Mouse (Mus musculus): ENCODE results near the gene Mettl14. TPM values are rescaled to one million over a fixed set of nuclear protein-coding genes. Genes with fewer than 3 reads are reported as not detected.

Mettl14 gene
- polyA plus RNA-seq (2014; fragmentation: Nextera tagmentation; extraction: Ambion mirVana), result 17.6 and 19.9 TPM in 2 replicates

DNA sequence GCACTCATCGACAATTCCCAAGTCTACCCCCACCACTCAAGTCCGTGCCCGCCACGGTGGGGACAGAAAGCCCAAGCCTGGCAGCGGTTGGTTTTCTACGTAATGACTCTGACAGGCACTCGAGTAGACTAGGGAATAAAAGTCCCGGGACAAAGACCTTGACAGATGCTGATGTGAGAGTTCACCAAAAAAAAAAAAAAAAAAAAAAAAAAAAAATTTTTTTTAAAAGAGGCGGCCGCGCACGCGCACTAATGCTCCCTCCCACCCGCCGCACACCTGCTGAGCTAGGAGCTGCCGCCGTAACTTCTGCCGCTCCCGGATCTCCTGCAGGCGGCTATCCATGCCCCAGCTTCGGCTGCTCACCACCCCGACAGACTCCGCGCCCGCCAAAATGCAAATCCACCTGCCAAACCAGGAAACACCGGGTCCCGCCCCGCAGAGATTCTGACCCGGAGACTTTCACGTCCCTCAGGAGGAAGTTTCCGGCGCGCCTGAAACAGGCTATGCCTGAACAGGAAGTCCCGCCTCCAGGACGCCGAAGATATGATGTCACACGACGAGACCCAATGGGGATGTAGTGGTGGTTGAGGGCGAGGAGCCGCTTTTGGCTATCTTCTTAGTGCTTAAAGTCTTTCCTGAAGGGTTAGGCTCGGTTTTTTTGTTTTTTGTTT lies at the start of gene Mettl14:
TSS of gene Mettl14 (minus strand) at position 623 of the 671 bp plus-strand sequence.
- Histone ChIP-seq H3K4me3 (ENCODE audit: low read depth, low read length) (peak within 1 kb of the TSS; percentile 60), H3K27ac (ENCODE audit: low read depth, low read length) (peak within 1 kb of the TSS; percentile 91), H3K4me2 (ENCODE audit: low read length) (peak within 1 kb of the TSS; percentile 56), H3K4me1 (ENCODE audit: control insufficient read depth, insufficient read depth, low read length) (peaks cover 5% of the 10 kb centered on the region), H3K9me3 (replicated peaks; ENCODE audit: control insufficient read depth, low read length) (no peaks in the 10 kb centered on the region), H3K36me3 (ENCODE audit: control insufficient read depth, insufficient read depth, low read length) (peaks cover 7% of the 10 kb centered on the region), H3K9ac (ENCODE audit: low read length) (peak within 1 kb of the TSS; percentile 71), H3K27me3 (replicated peaks; ENCODE audit: control insufficient read depth, insufficient read depth, low read length) (no peaks in the 10 kb centered on the region)
- under 1% methylated on average over 41 of the region's 41 CpGs for whole genome bisulfite sequencing
- DNase-seq (ENCODE audit: low spot score), result peak; percentile 100
- peak; percentile 99 for ATAC-seq

DNA sequence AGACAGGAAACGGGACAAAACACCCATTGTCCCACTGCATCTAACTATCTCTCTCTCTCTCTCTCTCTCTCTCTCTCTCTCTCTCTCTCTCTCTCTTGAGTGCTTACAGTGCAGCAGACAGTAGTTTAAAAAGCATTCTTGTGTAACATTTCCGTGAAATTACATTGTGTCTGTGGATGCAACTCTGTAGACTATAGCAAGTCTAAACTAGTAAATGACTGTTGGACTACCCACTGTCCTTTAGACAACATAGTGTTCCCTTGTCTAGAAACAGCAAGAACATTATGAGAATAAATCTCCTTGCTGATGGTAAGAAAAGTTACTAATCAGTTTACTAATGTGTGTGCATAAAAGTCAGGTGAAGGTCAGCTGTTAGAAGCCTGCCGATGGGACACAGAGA lies 47.5 kb upstream of the Mettl14 start:
- DNase-seq (ENCODE audit: low spot score) (no peak), ATAC-seq (no peak)
- H3K36me3 ChIP-seq (ENCODE audit: control insufficient read depth, insufficient read depth, low read length), result no peaks in the 10 kb centered on the region
- no peak overlapping the region for H3K4me2 ChIP-seq (ENCODE audit: low read length)
- no peak overlapping the region for H3K9ac ChIP-seq (ENCODE audit: low read length)
- no peaks in the 10 kb centered on the region for H3K27me3 ChIP-seq (replicated peaks; ENCODE audit: control insufficient read depth, insufficient read depth, low read length)
- no peak overlapping the region for H3K4me3 ChIP-seq (ENCODE audit: low read depth, low read length)
- no peaks in the 10 kb centered on the region for H3K9me3 ChIP-seq (replicated peaks; ENCODE audit: control insufficient read depth, low read length)
- H3K4me1 ChIP-seq (ENCODE audit: control insufficient read depth, insufficient read depth, low read length), result no peaks in the 10 kb centered on the region
- H3K27ac ChIP-seq (ENCODE audit: low read depth, low read length), result no peak overlapping the region
- WGBS, result 81% methylated on average over 3 of the region's 3 CpGs

DNA sequence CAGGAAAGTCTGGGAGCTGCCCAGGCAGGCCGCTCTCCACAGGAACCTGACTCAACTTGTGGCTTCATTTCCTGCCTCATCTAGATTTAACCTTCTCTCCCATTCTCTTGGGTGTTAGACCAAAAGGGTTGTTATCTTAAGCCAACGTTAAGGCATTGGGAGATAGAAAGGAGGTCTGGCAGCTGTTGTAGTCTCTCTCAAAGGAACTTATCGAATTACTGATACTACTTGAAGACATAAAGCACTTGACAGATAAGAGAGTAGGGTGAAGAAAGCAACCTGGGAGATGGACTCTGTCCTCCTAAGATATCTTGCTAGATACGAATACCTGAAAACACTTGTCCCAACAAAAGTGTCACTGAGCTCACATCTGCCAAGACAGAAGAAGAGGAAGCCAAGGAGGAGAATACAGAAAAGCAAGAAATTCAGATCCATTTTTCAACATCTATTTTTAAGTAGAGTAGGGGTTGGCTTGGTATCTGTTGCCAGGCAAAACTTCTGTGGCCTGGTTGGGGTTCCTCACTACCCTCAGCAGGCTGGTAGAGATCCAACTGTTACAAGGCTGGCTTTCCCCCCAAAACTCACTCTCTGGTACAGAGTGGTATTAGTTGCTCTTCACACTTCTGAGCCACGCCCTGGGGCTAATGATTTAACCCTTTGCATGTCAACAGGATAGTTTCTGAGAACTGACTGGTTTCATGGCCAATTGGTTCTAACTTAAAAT lies 46.2 kb upstream of the Mettl14 start:
- ATAC-seq, result no peak
- WGBS, result 80% methylated on average over 5 of the region's 5 CpGs

DNA sequence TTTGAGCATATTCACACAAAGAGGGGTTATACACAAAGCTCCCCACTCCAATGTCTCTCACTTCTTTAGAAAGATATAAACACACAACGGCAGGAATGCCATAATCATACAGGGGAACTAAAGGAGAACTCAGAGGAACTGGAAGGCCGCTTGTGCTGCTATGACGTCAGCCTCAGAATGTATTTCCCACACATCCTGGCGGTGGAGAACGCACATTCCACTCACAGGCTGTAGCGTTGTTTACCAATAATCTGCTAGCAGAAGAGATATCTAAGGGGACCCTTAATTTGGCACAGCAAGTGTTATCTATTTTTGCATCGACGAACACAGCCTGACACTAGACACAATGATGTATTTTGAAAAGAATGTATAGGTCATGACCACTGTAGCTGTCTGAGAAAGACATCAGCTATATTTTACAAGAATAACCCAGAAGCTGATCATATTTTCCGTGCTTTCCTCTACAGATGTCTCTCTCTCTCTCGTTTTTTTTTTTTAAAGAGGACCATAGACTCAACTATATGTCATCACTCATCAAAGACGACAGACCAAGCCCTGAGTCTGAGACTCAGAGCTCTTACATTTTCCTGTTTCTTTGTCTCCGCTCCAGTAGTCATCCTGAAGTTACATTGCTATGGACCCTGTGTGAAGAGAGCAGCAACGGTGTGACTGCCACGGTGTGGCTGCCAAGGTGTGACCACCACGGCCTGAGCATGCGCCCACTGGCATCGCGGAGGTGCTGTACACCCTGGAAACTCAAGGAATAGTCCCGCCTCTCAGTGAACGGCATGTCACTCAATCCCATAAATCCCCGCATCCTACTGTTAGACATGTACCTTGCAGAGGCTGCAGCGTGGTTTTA lies 43.9 kb upstream of the Mettl14 start:
- no peaks in the 10 kb centered on the region for H3K9me3 ChIP-seq (replicated peaks; ENCODE audit: control insufficient read depth, low read length)
- H3K27ac ChIP-seq (ENCODE audit: low read depth, low read length), result no peak overlapping the region
- H3K4me3 ChIP-seq (ENCODE audit: low read depth, low read length), result no peak overlapping the region
- H3K9ac ChIP-seq (ENCODE audit: low read length), result no peak overlapping the region
- ATAC-seq (no peak), DNase-seq (ENCODE audit: low spot score) (no peak)
- no peaks in the 10 kb centered on the region for H3K4me1 ChIP-seq (ENCODE audit: control insufficient read depth, insufficient read depth, low read length)
- no peaks in the 10 kb centered on the region for H3K36me3 ChIP-seq (ENCODE audit: control insufficient read depth, insufficient read depth, low read length)
- 85% methylated on average over 22 of the region's 22 CpGs for WGBS
- no peaks in the 10 kb centered on the region for H3K27me3 ChIP-seq (replicated peaks; ENCODE audit: control insufficient read depth, insufficient read depth, low read length)
- H3K4me2 ChIP-seq (ENCODE audit: low read length), result no peak overlapping the region

More for the DNA sequence above, 46.2 kb upstream of the Mettl14 start:
- H3K36me3 ChIP-seq (ENCODE audit: control insufficient read depth, insufficient read depth, low read length), result no peaks in the 10 kb centered on the region
- H3K4me3 ChIP-seq (ENCODE audit: low read depth, low read length), result no peak overlapping the region
- H3K9ac ChIP-seq (ENCODE audit: low read length), result no peak overlapping the region
- no peaks in the 10 kb centered on the region for H3K9me3 ChIP-seq (replicated peaks; ENCODE audit: control insufficient read depth, low read length)
- H3K4me2 ChIP-seq (ENCODE audit: low read length), result no peak overlapping the region
- no peak for DNase-seq (ENCODE audit: low spot score)
- no peak overlapping the region for H3K27ac ChIP-seq (ENCODE audit: low read depth, low read length)
- no peaks in the 10 kb centered on the region for H3K27me3 ChIP-seq (replicated peaks; ENCODE audit: control insufficient read depth, insufficient read depth, low read length)
- no peaks in the 10 kb centered on the region for H3K4me1 ChIP-seq (ENCODE audit: control insufficient read depth, insufficient read depth, low read length)

DNA sequence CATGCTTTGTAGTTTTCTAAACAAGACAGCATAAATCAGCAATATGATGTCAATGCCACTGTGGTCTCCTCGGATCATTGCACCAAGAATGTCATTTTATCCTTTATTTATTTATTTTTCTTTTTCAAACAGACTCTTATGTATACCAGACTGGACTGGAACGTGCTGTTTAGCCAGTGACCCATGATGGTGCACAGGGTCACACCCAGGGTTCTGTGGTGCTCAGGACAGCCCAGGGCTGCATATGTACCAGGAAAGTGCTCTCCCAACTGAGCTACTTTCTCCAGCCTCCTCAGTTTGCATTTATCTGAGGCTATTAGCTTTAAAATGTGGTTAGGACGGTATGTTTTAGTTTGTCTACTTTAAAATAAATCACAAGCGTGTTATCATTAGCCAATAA lies 42.1 kb upstream of the Mettl14 start:
- WGBS, result 79% methylated on average over 4 of the region's 4 CpGs
- H3K4me3 ChIP-seq (ENCODE audit: low read depth, low read length), result no peak overlapping the region
- H3K9ac ChIP-seq (ENCODE audit: low read length), result no peak overlapping the region
- H3K9me3 ChIP-seq (replicated peaks; ENCODE audit: control insufficient read depth, low read length), result no peaks in the 10 kb centered on the region
- ATAC-seq (no peak), DNase-seq (ENCODE audit: low spot score) (no peak)
- H3K36me3 ChIP-seq (ENCODE audit: control insufficient read depth, insufficient read depth, low read length), result no peaks in the 10 kb centered on the region
- H3K27ac ChIP-seq (ENCODE audit: low read depth, low read length), result no peak overlapping the region
- H3K4me1 ChIP-seq (ENCODE audit: control insufficient read depth, insufficient read depth, low read length), result no peaks in the 10 kb centered on the region
- H3K27me3 ChIP-seq (replicated peaks; ENCODE audit: control insufficient read depth, insufficient read depth, low read length), result no peaks in the 10 kb centered on the region
- H3K4me2 ChIP-seq (ENCODE audit: low read length), result no peak overlapping the region

DNA sequence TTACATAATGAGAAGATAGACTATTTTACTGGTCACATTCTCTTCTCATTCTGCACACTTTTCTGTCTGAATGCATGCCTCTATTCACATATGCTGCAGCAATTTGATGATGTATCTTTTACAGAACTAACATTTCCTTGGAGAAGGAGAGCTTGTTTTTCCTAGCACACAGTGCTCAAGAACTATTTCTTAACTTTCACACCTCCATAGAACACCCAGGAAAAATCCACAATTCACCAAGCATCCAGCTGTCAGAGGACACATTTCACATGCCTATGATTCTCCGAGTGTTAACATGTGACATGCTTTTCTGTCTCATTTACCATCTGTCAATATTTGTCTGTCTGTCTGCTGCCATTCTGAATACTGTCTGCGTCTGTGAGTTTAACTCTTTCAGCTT lies 39.7 kb upstream of the Mettl14 start:
- H3K4me2 ChIP-seq (ENCODE audit: low read length), result no peak overlapping the region
- ATAC-seq, result no peak
- whole genome bisulfite sequencing, result 64% methylated on average over 2 of the region's 2 CpGs
- H3K27me3 ChIP-seq (replicated peaks; ENCODE audit: control insufficient read depth, insufficient read depth, low read length), result no peaks in the 10 kb centered on the region
- DNase-seq (ENCODE audit: low spot score), result peak; percentile 10
- no peaks in the 10 kb centered on the region for H3K4me1 ChIP-seq (ENCODE audit: control insufficient read depth, insufficient read depth, low read length)
- no peaks in the 10 kb centered on the region for H3K36me3 ChIP-seq (ENCODE audit: control insufficient read depth, insufficient read depth, low read length)
- H3K9ac ChIP-seq (ENCODE audit: low read length), result no peak overlapping the region
- no peak overlapping the region for H3K27ac ChIP-seq (ENCODE audit: low read depth, low read length)
- no peak overlapping the region for H3K4me3 ChIP-seq (ENCODE audit: low read depth, low read length)
- no peaks in the 10 kb centered on the region for H3K9me3 ChIP-seq (replicated peaks; ENCODE audit: control insufficient read depth, low read length)

DNA sequence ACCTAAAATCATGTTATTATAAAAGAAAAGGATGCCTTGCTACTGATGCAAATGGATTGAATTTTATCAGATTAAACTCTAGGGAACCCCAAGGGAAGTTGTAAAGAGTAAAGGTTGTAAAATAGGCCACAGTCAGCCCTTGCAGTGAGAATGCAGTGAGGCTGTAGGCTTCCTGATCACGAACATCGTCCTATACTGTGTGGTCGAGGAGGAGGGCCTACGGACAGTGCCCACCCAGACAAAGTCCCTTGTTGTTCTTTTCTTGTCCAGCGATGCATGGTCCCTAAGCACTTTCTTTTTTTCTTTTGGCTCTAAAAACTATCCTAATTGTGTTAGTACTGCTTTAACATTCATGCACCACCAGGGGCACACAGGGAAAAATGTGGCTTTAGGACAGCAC lies 27.3 kb upstream of the Mettl14 start:
- H3K27me3 ChIP-seq (replicated peaks; ENCODE audit: control insufficient read depth, insufficient read depth, low read length), result no peaks in the 10 kb centered on the region
- H3K27ac ChIP-seq (ENCODE audit: low read depth, low read length), result no peak overlapping the region
- no peak overlapping the region for H3K4me2 ChIP-seq (ENCODE audit: low read length)
- no peak overlapping the region for H3K4me3 ChIP-seq (ENCODE audit: low read depth, low read length)
- no peak for ATAC-seq
- H3K4me1 ChIP-seq (ENCODE audit: control insufficient read depth, insufficient read depth, low read length), result no peaks in the 10 kb centered on the region
- no peak for DNase-seq (ENCODE audit: low spot score)
- H3K9ac ChIP-seq (ENCODE audit: low read length), result no peak overlapping the region
- no peaks in the 10 kb centered on the region for H3K36me3 ChIP-seq (ENCODE audit: control insufficient read depth, insufficient read depth, low read length)
- 20% methylated on average over 5 of the region's 5 CpGs for WGBS
- H3K9me3 ChIP-seq (replicated peaks; ENCODE audit: control insufficient read depth, low read length), result no peaks in the 10 kb centered on the region

DNA sequence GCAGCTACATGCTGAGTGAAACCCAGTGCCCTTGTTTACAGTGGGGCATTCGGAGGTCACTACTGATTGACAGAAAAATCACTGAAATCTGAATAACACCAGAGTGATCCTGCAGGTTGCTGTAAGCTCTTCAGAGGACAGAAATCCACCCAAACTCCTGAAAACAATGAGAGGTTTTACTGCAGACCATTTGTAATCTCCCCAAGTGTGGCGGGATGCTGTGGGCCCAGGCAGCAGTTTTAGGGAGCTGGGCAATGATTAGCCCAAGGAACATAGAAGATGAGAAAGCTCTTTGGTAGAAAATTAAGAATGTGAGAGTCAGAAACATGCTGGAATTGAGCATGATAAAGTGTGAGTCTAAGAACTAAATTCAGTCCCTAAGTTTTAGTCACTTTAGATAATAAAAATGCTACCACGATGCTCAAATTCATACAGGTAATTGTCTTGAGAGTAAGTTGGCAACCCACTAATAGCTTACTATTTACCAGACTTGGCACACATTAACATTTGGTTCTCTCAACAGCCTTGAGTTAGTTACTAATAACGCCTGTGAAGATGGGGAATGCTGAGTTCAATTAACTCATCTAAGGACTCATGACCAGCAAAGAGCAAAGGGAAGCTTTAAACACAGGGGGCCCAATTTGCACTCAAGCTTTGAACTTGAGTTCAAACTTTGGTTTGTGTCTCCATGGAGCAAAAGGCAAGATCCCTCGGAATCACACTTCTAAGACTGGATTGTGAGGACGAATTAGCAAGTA lies 26.1 kb upstream of the Mettl14 start:
- H3K4me1 ChIP-seq (ENCODE audit: control insufficient read depth, insufficient read depth, low read length), result no peaks in the 10 kb centered on the region
- ATAC-seq (no peak), DNase-seq (ENCODE audit: low spot score) (no peak)
- no peaks in the 10 kb centered on the region for H3K9me3 ChIP-seq (replicated peaks; ENCODE audit: control insufficient read depth, low read length)
- no peaks in the 10 kb centered on the region for H3K36me3 ChIP-seq (ENCODE audit: control insufficient read depth, insufficient read depth, low read length)
- no peak overlapping the region for H3K27ac ChIP-seq (ENCODE audit: low read depth, low read length)
- H3K27me3 ChIP-seq (replicated peaks; ENCODE audit: control insufficient read depth, insufficient read depth, low read length), result no peaks in the 10 kb centered on the region
- no peak overlapping the region for H3K4me3 ChIP-seq (ENCODE audit: low read depth, low read length)
- H3K9ac ChIP-seq (ENCODE audit: low read length), result no peak overlapping the region
- WGBS, result 77% methylated on average over 6 of the region's 6 CpGs
- no peak overlapping the region for H3K4me2 ChIP-seq (ENCODE audit: low read length)
